Mouse (Mus musculus): ENCODE data around the gene Tmem131. TPM values are rescaled to one million over a fixed set of nuclear protein-coding genes. Genes with fewer than 3 reads are reported as not detected.

Gene Tmem131
- polyA plus RNA-seq, 1 experiment from 2014 or later = 6.0 TPM

- no peak for ATAC-seq
- WGBS = 36% methylated on average over 5 of the region's 5 CpGs
Observed at GRCm38 (mm10) chr1:36845031-36845430, 98.4 kb downstream of the Tmem131 start.

DNA sequence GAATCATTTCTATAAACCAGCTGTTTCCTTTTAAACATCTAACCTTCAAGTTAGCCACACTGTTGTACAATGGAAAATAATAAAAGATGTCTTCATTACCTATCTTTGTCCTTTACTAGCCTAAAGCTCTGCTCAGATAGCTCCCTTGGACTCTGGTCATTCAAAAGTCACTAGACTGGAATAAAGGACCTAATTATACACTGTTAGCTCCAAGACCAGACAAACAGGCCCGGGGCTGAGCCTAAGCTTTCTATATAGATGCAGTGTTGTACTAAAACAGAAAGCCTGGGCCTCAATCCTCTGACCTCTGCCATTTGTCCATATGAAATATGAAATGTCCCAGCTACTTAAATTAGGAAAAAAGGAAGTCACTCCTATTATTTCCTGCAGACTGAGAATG is 101.7 kb downstream of the Tmem131 start:
- Histone ChIP-seq H3K4me3 (ENCODE audit: low read depth, low read length) (no peak overlapping the region), H3K27ac (ENCODE audit: low read length) (no peak overlapping the region), H3K9ac (replicated peaks; ENCODE audit: low read depth) (no peak overlapping the region), H3K9me3 (ENCODE audit: low read length) (no peaks in the 10 kb centered on the region), H3K4me2 (replicated peaks; ENCODE audit: low read depth, low read length) (no peak overlapping the region), H3K36me3 (ENCODE audit: insufficient read depth, low read length) (0 out of 2 replicates have a peak, but pooled peaks cover under 1% of the 10 kb centered on the region), H3K27me3 (replicated peaks; ENCODE audit: insufficient read depth, low read length) (no peaks in the 10 kb centered on the region), H3K4me1 (ENCODE audit: insufficient read depth, low read depth, low read length) (no peaks in the 10 kb centered on the region)
- no peak for TF ChIP-seq EP300 (IDR thresholded peaks at IDR 0.05)
- no peak for TF ChIP-seq CTCF (IDR thresholded peaks at IDR 0.05)
- no peak for DNase-seq (ENCODE audit: low spot score)
- no peak for ATAC-seq
- 53% methylated on average over 1 of the region's 1 CpGs for WGBS

More at GRCm38 (mm10) chr1:36845031-36845430, 98.4 kb downstream of the Tmem131 start:
- TF ChIP-seq CTCF (IDR thresholded peaks at IDR 0.05) (no peak), EP300 (IDR thresholded peaks at IDR 0.05) (no peak)
- no peaks in the 10 kb centered on the region for H3K4me1 ChIP-seq (ENCODE audit: insufficient read depth, low read depth, low read length)
- no peak overlapping the region for H3K9ac ChIP-seq (replicated peaks; ENCODE audit: low read depth)
- no peak overlapping the region for H3K27ac ChIP-seq (ENCODE audit: low read length)
- DNase-seq (ENCODE audit: low spot score) = no peak
- no peak overlapping the region for H3K4me3 ChIP-seq (ENCODE audit: low read depth, low read length)
- H3K4me2 ChIP-seq (replicated peaks; ENCODE audit: low read depth, low read length) = no peak overlapping the region
- no peaks in the 10 kb centered on the region for H3K36me3 ChIP-seq (ENCODE audit: insufficient read depth, low read length)
- no peaks in the 10 kb centered on the region for H3K9me3 ChIP-seq (ENCODE audit: low read length)
- no peaks in the 10 kb centered on the region for H3K27me3 ChIP-seq (replicated peaks; ENCODE audit: insufficient read depth, low read length)

DNA sequence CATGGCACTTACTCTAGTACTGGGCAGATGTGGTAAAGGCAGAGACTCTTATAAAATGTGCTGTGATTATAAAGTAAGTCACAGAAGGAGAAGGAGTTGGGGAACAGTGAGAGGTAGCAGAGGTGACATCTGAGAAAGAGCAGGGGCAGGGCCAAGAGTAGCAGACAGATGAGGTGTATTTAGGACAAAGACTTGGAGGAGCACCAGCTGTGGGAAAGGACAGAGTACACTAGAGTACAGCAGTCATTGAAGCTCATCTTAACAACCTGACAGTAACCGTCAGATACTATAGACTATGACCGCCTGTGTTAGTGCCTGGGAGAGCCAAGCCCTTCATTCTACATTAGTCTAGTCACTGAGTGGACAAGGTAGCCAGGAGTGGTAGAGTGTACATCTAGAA is 102.5 kb downstream of the Tmem131 start:
- Histone ChIP-seq H3K27ac (ENCODE audit: low read length) (no peak overlapping the region), H3K4me1 (ENCODE audit: insufficient read depth, low read depth, low read length) (no peaks in the 10 kb centered on the region), H3K4me2 (replicated peaks; ENCODE audit: low read depth, low read length) (no peak overlapping the region), H3K27me3 (replicated peaks; ENCODE audit: insufficient read depth, low read length) (no peaks in the 10 kb centered on the region), H3K9me3 (ENCODE audit: low read length) (no peaks in the 10 kb centered on the region), H3K9ac (replicated peaks; ENCODE audit: low read depth) (no peak overlapping the region), H3K36me3 (ENCODE audit: insufficient read depth, low read length) (0 out of 2 replicates have a peak, but pooled peaks cover 4% of the 10 kb centered on the region), H3K4me3 (ENCODE audit: low read depth, low read length) (no peak overlapping the region)
- TF ChIP-seq EP300 (IDR thresholded peaks at IDR 0.05) (no peak), CTCF (IDR thresholded peaks at IDR 0.05) (no peak)
- 95% methylated on average over 2 of the region's 2 CpGs for WGBS
- no peak for DNase-seq (ENCODE audit: low spot score)
- no peak for ATAC-seq

DNA sequence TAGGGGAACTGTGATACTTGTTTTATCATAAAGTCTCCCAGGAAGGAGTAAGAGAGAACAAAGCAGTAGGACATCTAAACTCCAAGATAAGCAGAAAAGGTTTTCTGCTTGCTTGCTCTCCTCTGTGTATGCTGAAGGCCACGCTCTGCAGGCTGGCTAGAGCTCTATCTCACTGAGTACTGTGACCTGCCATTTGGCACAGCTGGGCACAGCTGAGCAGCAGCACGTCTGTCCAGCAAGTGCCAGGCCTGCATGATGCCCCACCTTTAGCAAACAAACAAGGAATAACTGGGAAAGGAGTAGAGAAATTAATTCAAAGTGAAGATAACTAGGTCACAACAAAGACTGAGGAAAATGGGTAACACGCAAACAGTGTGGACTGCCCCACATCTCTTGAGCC is 103.6 kb downstream of the Tmem131 start:
- no peak for TF ChIP-seq EP300 (IDR thresholded peaks at IDR 0.05)
- no peak for TF ChIP-seq CTCF (IDR thresholded peaks at IDR 0.05)
- DNase-seq (ENCODE audit: low spot score) (no peak), ATAC-seq (no peak)
- Histone ChIP-seq H3K4me2 (replicated peaks; ENCODE audit: low read depth, low read length) (no peak overlapping the region), H3K4me1 (ENCODE audit: insufficient read depth, low read depth, low read length) (no peaks in the 10 kb centered on the region), H3K36me3 (ENCODE audit: insufficient read depth, low read length) (0 out of 2 replicates have a peak, but pooled peaks cover 4% of the 10 kb centered on the region), H3K27me3 (replicated peaks; ENCODE audit: insufficient read depth, low read length) (no peaks in the 10 kb centered on the region), H3K9ac (replicated peaks; ENCODE audit: low read depth) (no peak overlapping the region), H3K27ac (ENCODE audit: low read length) (no peak overlapping the region), H3K4me3 (ENCODE audit: low read depth, low read length) (no peak overlapping the region), H3K9me3 (ENCODE audit: low read length) (no peaks in the 10 kb centered on the region)
- 78% methylated on average over 3 of the region's 3 CpGs for WGBS

DNA sequence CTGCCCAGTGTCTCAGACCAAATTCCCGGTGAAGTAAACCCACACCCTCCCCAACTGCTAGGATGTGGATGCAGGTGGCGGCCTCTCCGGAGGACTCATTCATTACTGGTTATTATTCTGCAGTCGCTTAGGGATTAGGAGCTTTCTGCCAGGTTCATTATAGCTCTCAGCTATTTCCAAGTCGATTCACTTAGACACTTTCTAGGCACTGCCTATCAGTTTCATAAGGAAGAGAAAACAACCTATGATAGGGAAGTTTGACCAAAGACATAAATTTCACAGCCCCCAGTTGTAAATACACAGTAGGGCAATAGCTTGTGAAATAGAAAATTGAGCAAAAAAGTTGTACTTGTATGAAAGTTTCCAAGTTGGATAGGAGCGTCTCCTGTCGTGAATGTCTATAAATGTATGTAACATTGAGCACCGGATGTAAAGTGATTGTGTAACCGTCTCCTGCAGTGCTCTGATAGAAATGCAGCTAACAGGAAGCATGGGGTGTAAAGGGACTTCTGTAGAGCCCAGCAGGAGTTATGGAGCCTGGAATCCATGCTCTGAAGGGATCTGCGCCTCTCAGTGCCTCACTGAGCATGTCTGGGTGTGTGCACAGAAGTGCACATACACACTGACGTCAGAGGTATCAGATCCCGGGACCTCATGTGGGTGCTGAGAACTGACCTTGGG is 107.1 kb downstream of the Tmem131 start:
- 79% methylated on average over 12 of the region's 12 CpGs for WGBS
- ATAC-seq (no peak), DNase-seq (ENCODE audit: low spot score) (no peak)
- TF ChIP-seq CTCF (IDR thresholded peaks at IDR 0.05) = no peak
- TF ChIP-seq EP300 (IDR thresholded peaks at IDR 0.05) = no peak
- Histone ChIP-seq H3K27me3 (replicated peaks; ENCODE audit: insufficient read depth, low read length) (no peaks in the 10 kb centered on the region), H3K27ac (ENCODE audit: low read length) (no peak overlapping the region), H3K36me3 (ENCODE audit: insufficient read depth, low read length) (peaks cover 11% of the 10 kb centered on the region; the same call in 1 of the 2 replicates), H3K9ac (replicated peaks; ENCODE audit: low read depth) (no peak overlapping the region), H3K4me1 (ENCODE audit: insufficient read depth, low read depth, low read length) (no peaks in the 10 kb centered on the region), H3K9me3 (ENCODE audit: low read length) (no peaks in the 10 kb centered on the region), H3K4me3 (ENCODE audit: low read depth, low read length) (no peak overlapping the region), H3K4me2 (replicated peaks; ENCODE audit: low read depth, low read length) (no peak overlapping the region)

GRCm38 (mm10) chr1:36835593-36835992 is 107.9 kb downstream of the Tmem131 start:
- no peak overlapping the region for H3K4me3 ChIP-seq (ENCODE audit: low read depth, low read length)
- no peak overlapping the region for H3K9ac ChIP-seq (replicated peaks; ENCODE audit: low read depth)
- TF ChIP-seq CTCF (IDR thresholded peaks at IDR 0.05) = no peak
- TF ChIP-seq EP300 (IDR thresholded peaks at IDR 0.05) = no peak
- DNase-seq (ENCODE audit: low spot score) = no peak
- peaks cover 11% of the 10 kb centered on the region; the same call in 1 of the 2 replicates for H3K36me3 ChIP-seq (ENCODE audit: insufficient read depth, low read length)
- H3K4me2 ChIP-seq (replicated peaks; ENCODE audit: low read depth, low read length) = no peak overlapping the region
- H3K4me1 ChIP-seq (ENCODE audit: insufficient read depth, low read depth, low read length) = no peaks in the 10 kb centered on the region
- no peaks in the 10 kb centered on the region for H3K27me3 ChIP-seq (replicated peaks; ENCODE audit: insufficient read depth, low read length)
- ATAC-seq = no peak
- 89% methylated on average over 3 of the region's 3 CpGs for WGBS
- no peak overlapping the region for H3K27ac ChIP-seq (ENCODE audit: low read length)
- H3K9me3 ChIP-seq (ENCODE audit: low read length) = no peaks in the 10 kb centered on the region

Data from lung, postnatal 0 days (tissue).